Mouse (Mus musculus) MEL (cell line): ENCODE measurements around the gene Cxcr5. TPM values are rescaled to one million over a fixed set of nuclear protein-coding genes. Genes with fewer than 3 reads are reported as not detected.

Experiments used
- DNase-seq: peaks from one replicate; pipeline ENCODE4 v3.0.0; 2011; ENCODE audit warnings: low read depth, low spot score
- H3K27ac ChIP-seq: 2 replicates; pipeline ENCODE4 v1.5.1; 2012; ENCODE audit warnings: low read depth, mild to moderate bottlenecking, control low read depth, low read length, moderate library complexity; ENCODE audit not compliant: control insufficient read depth
- H3K27me3 ChIP-seq, 2 experiments: fragments of 150-350 bp in 1 of 2; sonication (generic) in 1 of 2; 2 replicates each; pipeline ENCODE4 v1.6.1; 2012; ENCODE audit warnings: low read length in 2 of 2, mild to moderate bottlenecking in 2 of 2, improper control_type of control experiment in 1 of 2, moderate library complexity in 1 of 2; ENCODE audit not compliant: insufficient read depth in 2 of 2, control insufficient read depth in 1 of 2
- H3K36me3 ChIP-seq, 2 experiments: 2 replicates each; pipeline ENCODE4 v1.6.1; 2012 to 2014; ENCODE audit warnings: low read length in 2 of 2, improper control_type of control experiment in 1 of 2, inconsistent platforms in 1 of 2, mild to moderate bottlenecking in 1 of 2; ENCODE audit not compliant: insufficient read depth in 2 of 2, control insufficient read depth in 1 of 2
- H3K4me1 ChIP-seq, 2 experiments: fragments of 150-350 bp in 1 of 2; sonication (generic) in 1 of 2; 2 replicates each; pipeline ENCODE4 v1.6.1; 2012; ENCODE audit warnings: low read length in 2 of 2, improper control_type of control experiment in 1 of 2, mild to moderate bottlenecking in 1 of 2; ENCODE audit not compliant: insufficient read depth in 2 of 2, control insufficient read depth in 1 of 2
- H3K4me3 ChIP-seq, 2 experiments: fragments of 150-350 bp in 1 of 2; sonication (generic) in 1 of 2; 2 replicates each; pipeline ENCODE4 v1.5.1; 2012; ENCODE audit warnings: low read depth in 2 of 2, low read length in 2 of 2, mild to moderate bottlenecking in 2 of 2, moderate library complexity in 2 of 2, control low read depth in 1 of 2, improper control_type of control experiment in 1 of 2; ENCODE audit not compliant: control insufficient read depth in 1 of 2, insufficient read depth in 1 of 2
- H3K79me2 ChIP-seq: 2 replicates; pipeline ENCODE4 v1.6.1; 2012; ENCODE audit warnings: mild to moderate bottlenecking, low read length, moderate library complexity; ENCODE audit not compliant: control insufficient read depth, poor library complexity, insufficient read depth
- H3K9ac ChIP-seq: 2 replicates; pipeline ENCODE4 v1.6.1; 2012; ENCODE audit warnings: low read depth, mild to moderate bottlenecking, control low read depth, low read length, moderate library complexity; ENCODE audit not compliant: control insufficient read depth, poor library complexity, severe bottlenecking
- H3K9me3 ChIP-seq: fragments of 150-350 bp; sonication (generic); replicated peaks from 2 replicates; pipeline ENCODE4 v1.6.1; 2012; ENCODE audit warnings: mild to moderate bottlenecking, low read length, improper control_type of control experiment, moderate library complexity; ENCODE audit not compliant: insufficient read depth
- CHD1 ChIP-seq: IDR thresholded peaks from 2 replicates; pipeline ENCODE4 v1.6.1; 2012; ENCODE audit warnings: low read depth, mild to moderate bottlenecking, inconsistent platforms, low read length, improper control_type of control experiment
- CHD2 ChIP-seq: IDR thresholded peaks from 2 replicates; pipeline ENCODE4 v1.6.1; 2011; ENCODE audit warnings: low read length, improper control_type of control experiment
- E2F4 ChIP-seq: IDR thresholded peaks from 2 replicates; pipeline ENCODE4 v1.6.1; 2011; ENCODE audit warnings: low read depth, low read length, improper control_type of control experiment, borderline replicate concordance
- EP300 ChIP-seq, 2 experiments: IDR thresholded peaks; 2 replicates each; pipeline ENCODE4 v1.6.1; 2011; ENCODE audit warnings: improper control_type of control experiment in 2 of 2, low read length in 2 of 2, low read depth in 1 of 2, mild to moderate bottlenecking in 1 of 2
- GATA1 ChIP-seq: IDR thresholded peaks from 2 replicates; pipeline ENCODE4 v1.6.1; 2011; ENCODE audit warnings: low read depth, low read length, improper control_type of control experiment
- MAFK ChIP-seq: IDR thresholded peaks from 2 replicates; pipeline ENCODE4 v1.6.1; 2011; ENCODE audit warnings: low read depth, mild to moderate bottlenecking, low read length, improper control_type of control experiment, borderline replicate concordance
- MAX ChIP-seq: IDR thresholded peaks from 2 replicates; pipeline ENCODE4 v1.6.1; 2011; ENCODE audit warnings: low read length, improper control_type of control experiment
- MAZ ChIP-seq: IDR thresholded peaks from 2 replicates; pipeline ENCODE4 v1.6.1; 2012; ENCODE audit warnings: low read depth, mild to moderate bottlenecking, inconsistent platforms, low read length, improper control_type of control experiment
- MEF2A ChIP-seq: IDR thresholded peaks from 2 replicates; pipeline ENCODE4 v1.6.1; 2014; ENCODE audit warnings: low read depth, mild to moderate bottlenecking, inconsistent platforms, low read length, improper control_type of control experiment; ENCODE audit not compliant: poor library complexity, insufficient replicate concordance, severe bottlenecking; ENCODE audit errors: extremely low read depth
- MXI1 ChIP-seq: IDR thresholded peaks from 2 replicates; pipeline ENCODE4 v1.6.1; 2011; ENCODE audit warnings: mild to moderate bottlenecking, low read depth, low read length, improper control_type of control experiment
- MYB ChIP-seq: IDR thresholded peaks from 2 replicates; pipeline ENCODE4 v1.6.1; 2011; ENCODE audit warnings: mild to moderate bottlenecking, low read depth, low read length, improper control_type of control experiment
- NELFE ChIP-seq: IDR thresholded peaks from 2 replicates; pipeline ENCODE4 v1.6.1; 2011; ENCODE audit warnings: low read depth, low read length, improper control_type of control experiment
- POLR2A ChIP-seq, 2 experiments: IDR thresholded peaks; 2 replicates each; pipeline ENCODE4 v1.6.1; 2011 to 2012; ENCODE audit warnings: low read length in 2 of 2, mild to moderate bottlenecking in 2 of 2, control low read depth in 1 of 2, improper control_type of control experiment in 1 of 2, low read depth in 1 of 2, moderate library complexity in 1 of 2; ENCODE audit not compliant: control insufficient read depth in 1 of 2, insufficient read depth in 1 of 2, poor library complexity in 1 of 2
- POLR2AphosphoS5 ChIP-seq: IDR thresholded peaks from 2 replicates; pipeline ENCODE4 v1.6.1; 2012; ENCODE audit warnings: low read depth, borderline replicate concordance, mild to moderate bottlenecking, inconsistent platforms, low read length, moderate library complexity, mixed read lengths
- SMC3 ChIP-seq: IDR thresholded peaks from 2 replicates; pipeline ENCODE4 v1.6.1; 2011; ENCODE audit warnings: low read depth, low read length, improper control_type of control experiment
- TAL1 ChIP-seq: IDR thresholded peaks from 2 replicates; pipeline ENCODE4 v1.6.1; 2012; ENCODE audit warnings: mild to moderate bottlenecking, inconsistent platforms, low read length, moderate library complexity, mixed read lengths
- USF1 ChIP-seq: IDR thresholded peaks from 2 replicates; pipeline ENCODE4 v1.6.1; 2014; ENCODE audit warnings: low read depth, mild to moderate bottlenecking, inconsistent platforms, low read length, improper control_type of control experiment, moderate library complexity
- ZKSCAN1 ChIP-seq: IDR thresholded peaks from 2 replicates; pipeline ENCODE4 v1.6.1; 2012; ENCODE audit warnings: low read depth, mild to moderate bottlenecking, inconsistent platforms, low read length, improper control_type of control experiment, moderate library complexity
- ZMIZ1 ChIP-seq: IDR thresholded peaks from 2 replicates; pipeline ENCODE4 v1.6.1; 2012; ENCODE audit warnings: low read depth, mild to moderate bottlenecking, inconsistent platforms, low read length, improper control_type of control experiment, moderate library complexity
- ZNF384 ChIP-seq: IDR thresholded peaks from 2 replicates; pipeline ENCODE4 v1.6.1; 2012; ENCODE audit warnings: low read depth, mild to moderate bottlenecking, inconsistent platforms, low read length, improper control_type of control experiment
- polyA plus RNA-seq, 2 experiments: library from polyadenylated mRNA; stranded (reverse) in 1 of 2; unstranded in 1 of 2; fragments of >175 nt in 1 of 2; fragments of >200 nt in 1 of 2; gene quantifications; 2 replicates each; pipeline versions ENCODE4 v1.2.1 to v1.2.4; 2012; ENCODE audit warnings: low replicate concordance in 2 of 2, low read depth in 1 of 2; ENCODE audit not compliant: insufficient read length in 2 of 2, insufficient read depth in 1 of 2, missing spikeins in 1 of 2
- total RNA-seq: library from RNA; depleted of rRNA; stranded (reverse); fragments of 300-350 nt; gene quantifications from 2 replicates; pipeline ENCODE4 v1.2.3, GENCODE M21; 2012

Gene Cxcr5
- total and polyA plus RNA-seq, 3 experiments = 0.18 TPM; not detected in 2

- H3K4me3 ChIP-seq = no peak overlapping the region
- no peak overlapping the region for H3K27ac ChIP-seq
- no peak overlapping the region for H3K9ac ChIP-seq
- no peaks in the 10 kb centered on the region for H3K9me3 ChIP-seq
- H3K79me2 ChIP-seq = peaks cover 4% of the 10 kb centered on the region; the same call in 1 of the 2 replicates
- peak; percentile 19 for DNase-seq
- TF ChIP-seq MAX (no peak), CHD2 (no peak), MAFK (no peak), MAZ (no peak), E2F4 (no peak), MEF2A (no peak), ZNF384 (no peak)
- no peaks in the 10 kb centered on the region for H3K36me3 ChIP-seq
- no peaks in the 10 kb centered on the region for H3K4me1 ChIP-seq
- no peaks in the 10 kb centered on the region for H3K27me3 ChIP-seq
Observed at GRCm38 (mm10) chr9:44487441-44487840, 74.2 kb downstream of the Cxcr5 start.

DNA sequence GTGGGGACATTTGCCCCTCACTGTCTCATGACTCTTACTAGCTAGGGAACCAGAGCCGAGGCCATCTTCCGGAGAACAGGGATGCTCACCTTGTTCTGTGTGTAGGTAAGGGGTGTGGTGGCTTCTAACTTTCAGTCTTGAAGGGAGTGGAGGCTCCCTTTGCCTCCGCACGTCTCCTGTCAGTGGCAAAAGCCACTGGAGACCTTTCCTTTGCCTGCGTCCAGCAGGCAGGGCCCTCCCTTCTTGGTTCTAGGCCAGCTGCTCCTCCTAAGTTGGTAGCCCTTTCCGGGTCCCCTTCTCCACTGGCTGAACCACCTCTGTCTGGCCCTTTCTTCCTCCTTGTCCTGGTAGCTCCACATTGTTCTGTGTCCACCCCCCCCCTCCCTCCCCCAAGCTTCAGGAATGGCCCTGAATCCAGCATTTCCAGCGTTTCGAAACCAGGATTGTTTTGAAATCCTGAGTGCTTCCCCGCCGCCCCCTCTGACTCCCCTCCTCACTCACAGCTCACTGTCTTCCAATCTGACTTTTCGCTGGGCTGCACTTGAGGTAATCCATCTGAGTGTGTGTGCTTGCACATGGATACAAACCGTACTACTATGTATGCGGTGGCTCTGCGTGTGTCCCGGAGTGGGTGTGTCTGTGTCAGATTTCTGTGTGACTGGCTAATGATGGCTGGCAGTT is 74.8 kb downstream of the Cxcr5 start:
- no peak overlapping the region for H3K4me3 ChIP-seq
- DNase-seq = no peak
- H3K27ac ChIP-seq = no peak overlapping the region
- H3K27me3 ChIP-seq = no peaks in the 10 kb centered on the region
- H3K4me1 ChIP-seq = no peaks in the 10 kb centered on the region
- H3K36me3 ChIP-seq = no peaks in the 10 kb centered on the region
- H3K79me2 ChIP-seq = peaks cover 4% of the 10 kb centered on the region; the same call in 1 of the 2 replicates
- H3K9ac ChIP-seq = no peak overlapping the region
- TF ChIP-seq NELFE (no peak), ZMIZ1 (no peak), EP300 (IDR thresholded peaks at IDR 0.05; ENCODE audit: low read depth in 1 of 2, low read length in 2 of 2) (no peak), TAL1 (no peak), MXI1 (no peak), SMC3 (no peak), ZKSCAN1 (no peak), USF1 (no peak), CHD1 (no peak), MAFK (no peak), CHD2 (no peak), GATA1 (no peak), MYB (no peak), MEF2A (no peak), POLR2AphosphoS5 (no peak), POLR2A (IDR thresholded peaks at IDR 0.05; ENCODE audit: control insufficient read depth in 1 of 2, insufficient read depth in 1 of 2, low read depth in 1 of 2, low read length in 2 of 2, poor library complexity in 1 of 2) (no peak), ZNF384 (no peak)
- no peaks in the 10 kb centered on the region for H3K9me3 ChIP-seq
